Mouse (Mus musculus): ENCODE measurements around the gene Taf4. TPM values are rescaled to one million over a fixed set of nuclear protein-coding genes. Genes with fewer than 3 reads are reported as not detected.

Taf4 gene
- polyA plus RNA-seq, 3 experiments from 2014 or later = 4.3 to 7.2 (median 5.0) TPM

GRCm38 (mm10) chr2:179980616-179981015 lies 4.2 kb upstream of the Taf4 start:
- ATAC-seq = no peak

- no peak for ATAC-seq
These were observed 3.4 kb upstream of the Taf4 start for GRCm38 (mm10) chr2:179979836-179980235.

GRCm38 (mm10) chr2:179978250-179978649 lies 1.8 kb upstream of the Taf4 start:
- ATAC-seq = no peak

GRCm38 (mm10) chr2:179977344-179978025 lies 1.0 kb upstream of the Taf4 start:
- no peak for ATAC-seq

GRCm38 (mm10) chr2:179976295-179976627 lies 185 bp downstream of the Taf4 start:
- ATAC-seq = no peak

GRCm38 (mm10) chr2:179975851-179976250 lies 595 bp downstream of the Taf4 start:
- ATAC-seq = no peak

GRCm38 (mm10) chr2:179974651-179975471 lies 1.6 kb downstream of the Taf4 start:
- ATAC-seq = no peak

- ATAC-seq = no peak
These were observed 2.4 kb downstream of the Taf4 start for GRCm38 (mm10) chr2:179973871-179974628.

GRCm38 (mm10) chr2:179972406-179972805 lies 4.0 kb downstream of the Taf4 start:
- no peak for ATAC-seq

GRCm38 (mm10) chr2:179971891-179972290 lies 4.6 kb downstream of the Taf4 start:
- ATAC-seq = no peak

GRCm38 (mm10) chr2:179969137-179969536 lies 7.3 kb downstream of the Taf4 start:
- ATAC-seq = no peak

- no peak for ATAC-seq
These were observed 8.8 kb downstream of the Taf4 start for GRCm38 (mm10) chr2:179967633-179968032.

- ATAC-seq = no peak
These were observed 15.0 kb downstream of the Taf4 start for GRCm38 (mm10) chr2:179961420-179961819.

- no peak for ATAC-seq
These were observed 16.1 kb downstream of the Taf4 start for GRCm38 (mm10) chr2:179960327-179960726.

GRCm38 (mm10) chr2:179959391-179959790 lies 17.1 kb downstream of the Taf4 start:
- no peak for ATAC-seq

GRCm38 (mm10) chr2:179951542-179952524 lies 24.6 kb downstream of the Taf4 start:
- no peak for ATAC-seq

GRCm38 (mm10) chr2:179948820-179949219 lies 27.6 kb downstream of the Taf4 start:
- no peak for ATAC-seq

- no peak for ATAC-seq
These were observed 28.8 kb downstream of the Taf4 start for GRCm38 (mm10) chr2:179947607-179948006.

GRCm38 (mm10) chr2:179946496-179946895 lies 29.9 kb downstream of the Taf4 start:
- ATAC-seq = no peak

- ATAC-seq = no peak
These were observed 31.4 kb downstream of the Taf4 start for GRCm38 (mm10) chr2:179945051-179945450.

GRCm38 (mm10) chr2:179941696-179942095 lies 34.8 kb downstream of the Taf4 start:
- no peak for ATAC-seq

- no peak for ATAC-seq
These were observed 39.4 kb downstream of the Taf4 start for GRCm38 (mm10) chr2:179937091-179937490.
